Mouse (Mus musculus): ENCODE measurements around the gene Nktr. TPM values are rescaled to one million over a fixed set of nuclear protein-coding genes. Genes with fewer than 3 reads are reported as not detected.
A peak's percentile ranks its signal among the peaks of the same experiment; 100 is the strongest.

Nktr gene
- polyA plus RNA-seq, 1 experiment from 2014 or later = 46.3 TPM

DNA sequence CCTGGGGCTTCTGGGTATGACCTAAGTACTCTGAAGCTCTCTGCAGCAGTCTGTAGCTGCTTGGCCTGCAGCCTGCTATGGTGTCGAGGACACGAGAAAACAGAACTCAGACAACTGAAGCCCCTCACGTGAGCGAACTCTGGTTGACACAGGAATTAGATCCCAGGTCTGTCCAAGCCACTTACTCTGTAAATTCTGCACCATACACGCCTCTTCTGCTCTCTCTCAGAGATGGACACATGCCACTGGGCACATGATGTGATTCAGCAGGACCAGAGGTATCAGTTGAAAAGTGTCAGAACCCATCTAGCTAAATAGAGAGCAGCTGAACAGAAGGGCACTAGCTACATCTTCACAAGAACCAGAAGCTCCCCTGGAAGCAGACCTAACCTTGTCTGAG is 53.4 kb downstream of the Nktr start:
- no peak overlapping the region for H3K4me3 ChIP-seq (ENCODE audit: low read length)
- no peak overlapping the region for H3K27ac ChIP-seq (ENCODE audit: low read length)
- 63% methylated on average over 5 of the region's 5 CpGs for WGBS
- H3K9ac ChIP-seq (ENCODE audit: low read depth, low read length) = no peak overlapping the region
- H3K4me1 ChIP-seq (ENCODE audit: control insufficient read depth, insufficient read depth, low read length) = no peaks in the 10 kb centered on the region; the same call in 1 of the 2 replicates
- no peak overlapping the region for H3K4me2 ChIP-seq (ENCODE audit: low read depth, low read length)
- H3K27me3 ChIP-seq (replicated peaks; ENCODE audit: control insufficient read depth, insufficient read depth, low read length) = peaks cover 14% of the 10 kb centered on the region
- no peaks in the 10 kb centered on the region for H3K9me3 ChIP-seq (ENCODE audit: control insufficient read depth, low read length)
- peaks cover 8% of the 10 kb centered on the region; the same call in 1 of the 2 replicates for H3K36me3 ChIP-seq (ENCODE audit: control insufficient read depth, insufficient read depth, low read length)
- no peak for ATAC-seq

GRCm38 (mm10) chr9:121775951-121776350 is 57.0 kb downstream of the Nktr start:
- 82% methylated on average over 10 of the region's 10 CpGs for WGBS
- peaks cover 36% of the 10 kb centered on the region for H3K27me3 ChIP-seq (replicated peaks; ENCODE audit: control insufficient read depth, insufficient read depth, low read length)

GRCm38 (mm10) chr9:121776511-121776910 is 57.5 kb downstream of the Nktr start:
- no peak for ATAC-seq
- H3K4me1 ChIP-seq (ENCODE audit: control insufficient read depth, insufficient read depth, low read length) = peaks cover 5% of the 10 kb centered on the region
- H3K27me3 ChIP-seq (replicated peaks; ENCODE audit: control insufficient read depth, insufficient read depth, low read length) = peaks cover 36% of the 10 kb centered on the region
- no peak overlapping the region for H3K27ac ChIP-seq (ENCODE audit: low read length)
- no peak overlapping the region for H3K4me3 ChIP-seq (ENCODE audit: low read length)
- no peak overlapping the region for H3K9ac ChIP-seq (ENCODE audit: low read depth, low read length)
- no peaks in the 10 kb centered on the region for H3K36me3 ChIP-seq (ENCODE audit: control insufficient read depth, insufficient read depth, low read length)
- WGBS = 81% methylated on average over 7 of the region's 7 CpGs
- H3K4me2 ChIP-seq (ENCODE audit: low read depth, low read length) = no peak overlapping the region
- no peaks in the 10 kb centered on the region for H3K9me3 ChIP-seq (ENCODE audit: control insufficient read depth, low read length)

More at GRCm38 (mm10) chr9:121775951-121776350, 57.0 kb downstream of the Nktr start:
- H3K36me3 ChIP-seq (ENCODE audit: control insufficient read depth, insufficient read depth, low read length) = no peaks in the 10 kb centered on the region
- no peak overlapping the region for H3K27ac ChIP-seq (ENCODE audit: low read length)
- no peak overlapping the region for H3K4me3 ChIP-seq (ENCODE audit: low read length)
- peaks cover 5% of the 10 kb centered on the region for H3K4me1 ChIP-seq (ENCODE audit: control insufficient read depth, insufficient read depth, low read length)
- H3K4me2 ChIP-seq (ENCODE audit: low read depth, low read length) = no peak overlapping the region
- no peak for ATAC-seq
- H3K9me3 ChIP-seq (ENCODE audit: control insufficient read depth, low read length) = no peaks in the 10 kb centered on the region
- no peak overlapping the region for H3K9ac ChIP-seq (ENCODE audit: low read depth, low read length)

DNA sequence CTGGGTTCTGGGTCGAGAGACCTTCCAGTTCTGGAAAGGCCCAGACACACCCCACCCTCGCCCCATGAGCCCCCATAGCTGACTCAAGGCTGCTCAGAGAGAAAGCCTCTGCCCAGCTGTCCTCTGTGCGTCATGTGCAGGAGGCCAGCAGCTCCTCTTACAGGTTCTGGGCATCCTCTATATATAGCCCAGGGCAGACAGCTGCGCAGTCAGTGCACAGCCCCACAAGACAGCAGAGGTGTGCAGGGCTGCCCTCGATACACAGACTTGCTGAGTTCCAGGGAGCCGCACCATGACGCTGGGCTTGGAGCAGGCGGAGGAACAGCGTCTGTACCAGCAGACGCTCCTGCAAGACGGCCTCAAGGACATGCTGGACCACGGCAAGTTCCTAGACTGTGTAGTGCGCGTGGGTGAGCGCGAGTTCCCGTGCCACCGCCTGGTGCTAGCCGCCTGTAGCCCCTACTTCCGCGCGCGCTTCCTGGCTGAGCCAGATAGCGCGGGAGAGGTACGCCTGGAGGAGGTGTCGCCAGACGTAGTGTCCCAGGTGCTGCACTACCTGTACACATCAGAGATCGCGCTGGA is 58.6 kb downstream of the Nktr start, which contains the start of gene Klhl40:
TSS of gene Klhl40 (plus strand) at position 124 of the 582 bp plus-strand sequence.
- Histone ChIP-seq H3K4me3 (ENCODE audit: low read length) (peak within 1 kb of the TSS; percentile 37), H3K36me3 (ENCODE audit: control insufficient read depth, insufficient read depth, low read length) (no peaks in the 10 kb centered on the region), H3K9me3 (ENCODE audit: control insufficient read depth, low read length) (no peaks in the 10 kb centered on the region), H3K4me1 (ENCODE audit: control insufficient read depth, insufficient read depth, low read length) (peaks cover 5% of the 10 kb centered on the region), H3K27me3 (replicated peaks; ENCODE audit: control insufficient read depth, insufficient read depth, low read length) (peaks cover 36% of the 10 kb centered on the region), H3K4me2 (ENCODE audit: low read depth, low read length) (peak within 1 kb of the TSS; percentile 54), H3K27ac (ENCODE audit: low read length) (no peak within 1 kb of the TSS), H3K9ac (ENCODE audit: low read depth, low read length) (peak within 1 kb of the TSS; percentile 30; the same call in 1 of the 2 replicates)
- WGBS = 15% methylated on average over 30 of the region's 30 CpGs
- ATAC-seq = peak; percentile 36; the same call in 1 of the 2 replicates

GRCm38 (mm10) chr9:121778066-121778624 is 59.2 kb downstream of the Nktr start:
- peak; percentile 40; the same call in 1 of the 2 replicates for ATAC-seq
- peak overlapping the region; percentile 30; the same call in 1 of the 2 replicates for H3K9ac ChIP-seq (ENCODE audit: low read depth, low read length)
- H3K27ac ChIP-seq (ENCODE audit: low read length) = no peak overlapping the region
- peak overlapping the region; percentile 54 for H3K4me2 ChIP-seq (ENCODE audit: low read depth, low read length)
- no peaks in the 10 kb centered on the region for H3K36me3 ChIP-seq (ENCODE audit: control insufficient read depth, insufficient read depth, low read length)
- WGBS = 11% methylated on average over 54 of the region's 54 CpGs
- peaks cover 5% of the 10 kb centered on the region for H3K4me1 ChIP-seq (ENCODE audit: control insufficient read depth, insufficient read depth, low read length)
- peaks cover 36% of the 10 kb centered on the region for H3K27me3 ChIP-seq (replicated peaks; ENCODE audit: control insufficient read depth, insufficient read depth, low read length)
- peak overlapping the region; percentile 37 for H3K4me3 ChIP-seq (ENCODE audit: low read length)
- no peaks in the 10 kb centered on the region for H3K9me3 ChIP-seq (ENCODE audit: control insufficient read depth, low read length)

DNA sequence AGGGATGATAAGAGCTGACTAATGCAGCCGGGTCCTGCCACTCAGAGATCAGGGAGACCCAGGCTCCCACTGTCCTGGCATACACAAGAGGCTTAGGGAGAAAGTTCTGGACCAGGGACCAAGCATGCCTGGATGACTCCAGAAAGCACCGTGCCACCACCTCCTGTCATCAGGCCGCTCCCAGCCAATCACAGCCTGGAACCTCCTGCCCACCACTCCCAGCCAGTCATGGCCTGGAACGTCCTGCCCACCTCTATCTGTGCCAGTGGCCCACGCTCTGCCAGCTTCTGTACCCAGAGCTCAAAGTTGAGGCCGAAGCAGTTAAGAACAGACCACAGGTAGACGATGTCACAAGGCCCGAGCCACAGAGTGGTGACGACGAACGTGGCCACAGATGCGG is 65.8 kb downstream of the Nktr start:
- Histone ChIP-seq H3K4me1 (ENCODE audit: control insufficient read depth, insufficient read depth, low read length) (no peaks in the 10 kb centered on the region), H3K27me3 (replicated peaks; ENCODE audit: control insufficient read depth, insufficient read depth, low read length) (peaks cover 3% of the 10 kb centered on the region; the same call in 1 of the 2 replicates), H3K27ac (ENCODE audit: low read length) (no peak overlapping the region), H3K9ac (ENCODE audit: low read depth, low read length) (no peak overlapping the region), H3K36me3 (ENCODE audit: control insufficient read depth, insufficient read depth, low read length) (no peaks in the 10 kb centered on the region), H3K4me2 (ENCODE audit: low read depth, low read length) (no peak overlapping the region), H3K9me3 (ENCODE audit: control insufficient read depth, low read length) (no peaks in the 10 kb centered on the region), H3K4me3 (ENCODE audit: low read length) (no peak overlapping the region)
- ATAC-seq = no peak
- 85% methylated on average over 12 of the region's 12 CpGs for WGBS

DNA sequence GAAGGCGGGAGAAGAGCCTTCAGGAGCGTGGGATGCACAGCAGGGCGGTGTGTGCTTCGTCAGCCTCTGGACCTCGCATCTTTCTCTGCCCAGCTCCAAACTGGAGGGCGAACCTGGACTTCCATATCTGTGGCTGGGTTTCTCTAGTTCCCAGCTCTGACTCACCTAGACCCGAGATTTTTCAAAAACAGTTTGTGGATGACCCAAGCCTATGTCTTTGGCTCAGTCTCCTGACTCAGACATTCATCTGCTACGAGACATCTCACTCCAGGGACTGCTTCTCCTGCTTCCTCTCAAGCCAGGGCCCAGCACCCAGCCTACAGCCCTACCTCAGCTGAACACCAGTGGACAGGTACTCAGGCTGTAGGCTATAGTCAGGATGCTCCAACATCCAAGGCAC is 66.3 kb downstream of the Nktr start:
- no peak overlapping the region for H3K9ac ChIP-seq (ENCODE audit: low read depth, low read length)
- no peak overlapping the region for H3K27ac ChIP-seq (ENCODE audit: low read length)
- H3K9me3 ChIP-seq (ENCODE audit: control insufficient read depth, low read length) = no peaks in the 10 kb centered on the region
- no peak overlapping the region for H3K4me2 ChIP-seq (ENCODE audit: low read depth, low read length)
- H3K27me3 ChIP-seq (replicated peaks; ENCODE audit: control insufficient read depth, insufficient read depth, low read length) = no peaks in the 10 kb centered on the region
- 81% methylated on average over 8 of the region's 8 CpGs for WGBS
- no peak for ATAC-seq
- H3K4me3 ChIP-seq (ENCODE audit: low read length) = no peak overlapping the region
- H3K36me3 ChIP-seq (ENCODE audit: control insufficient read depth, insufficient read depth, low read length) = no peaks in the 10 kb centered on the region
- no peaks in the 10 kb centered on the region; the same call in 1 of the 2 replicates for H3K4me1 ChIP-seq (ENCODE audit: control insufficient read depth, insufficient read depth, low read length)

DNA sequence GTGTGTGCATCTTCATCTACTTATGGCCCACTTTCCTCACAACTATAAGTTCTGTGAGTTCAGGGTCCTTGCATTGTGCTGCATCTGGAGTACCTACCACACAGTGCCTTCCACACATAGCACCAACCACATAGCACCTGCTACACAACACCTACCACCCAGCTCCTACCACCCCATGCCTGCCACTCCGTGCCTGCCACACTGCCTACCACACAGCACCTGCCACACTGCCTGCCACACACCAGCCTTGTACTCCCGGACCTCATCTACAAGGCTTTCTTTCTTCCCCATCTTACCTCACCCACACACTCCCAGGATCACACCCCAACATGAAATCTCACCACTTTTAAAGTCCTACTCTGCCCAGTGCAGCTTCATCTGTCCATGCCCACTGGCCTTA is 67.4 kb downstream of the Nktr start:
- H3K4me3 ChIP-seq (ENCODE audit: low read length) = no peak overlapping the region
- no peak overlapping the region for H3K27ac ChIP-seq (ENCODE audit: low read length)
- no peaks in the 10 kb centered on the region for H3K9me3 ChIP-seq (ENCODE audit: control insufficient read depth, low read length)
- H3K36me3 ChIP-seq (ENCODE audit: control insufficient read depth, insufficient read depth, low read length) = no peaks in the 10 kb centered on the region
- peaks cover 5% of the 10 kb centered on the region; the same call in 1 of the 2 replicates for H3K4me1 ChIP-seq (ENCODE audit: control insufficient read depth, insufficient read depth, low read length)
- H3K27me3 ChIP-seq (replicated peaks; ENCODE audit: control insufficient read depth, insufficient read depth, low read length) = no peaks in the 10 kb centered on the region
- 87% methylated on average over 2 of the region's 2 CpGs for WGBS
- H3K4me2 ChIP-seq (ENCODE audit: low read depth, low read length) = no peak overlapping the region
- no peak overlapping the region for H3K9ac ChIP-seq (ENCODE audit: low read depth, low read length)
- no peak for ATAC-seq

GRCm38 (mm10) chr9:121791206-121791605 is 72.2 kb downstream of the Nktr start:
- 0 out of 2 replicates have a peak overlapping the region, but pooled peaks have one; percentile 4 for H3K4me2 ChIP-seq (ENCODE audit: low read depth, low read length)

More at GRCm38 (mm10) chr9:121791206-121791605, 72.2 kb downstream of the Nktr start:
- peak; percentile 36 for ATAC-seq
- Histone ChIP-seq H3K27ac (ENCODE audit: low read length) (no peak overlapping the region; the same call in 1 of the 2 replicates), H3K4me3 (ENCODE audit: low read length) (no peak overlapping the region), H3K9ac (ENCODE audit: low read depth, low read length) (no peak overlapping the region), H3K36me3 (ENCODE audit: control insufficient read depth, insufficient read depth, low read length) (no peaks in the 10 kb centered on the region), H3K4me1 (ENCODE audit: control insufficient read depth, insufficient read depth, low read length) (peaks cover 5% of the 10 kb centered on the region; the same call in 1 of the 2 replicates), H3K9me3 (ENCODE audit: control insufficient read depth, low read length) (no peaks in the 10 kb centered on the region), H3K27me3 (replicated peaks; ENCODE audit: control insufficient read depth, insufficient read depth, low read length) (no peaks in the 10 kb centered on the region)
- WGBS = 21% methylated on average over 5 of the region's 5 CpGs
